Mouse (Mus musculus) embryo, embryonic 11.5 days (tissue): ENCODE measurements around the gene Igfbp2.

Experiments used
- DNase-seq: peaks from one replicate; pipeline ENCODE4 v3.0.0-alpha.2; 2012; ENCODE audit warnings: low read depth, low spot score

Igfbp2 gene

DNA sequence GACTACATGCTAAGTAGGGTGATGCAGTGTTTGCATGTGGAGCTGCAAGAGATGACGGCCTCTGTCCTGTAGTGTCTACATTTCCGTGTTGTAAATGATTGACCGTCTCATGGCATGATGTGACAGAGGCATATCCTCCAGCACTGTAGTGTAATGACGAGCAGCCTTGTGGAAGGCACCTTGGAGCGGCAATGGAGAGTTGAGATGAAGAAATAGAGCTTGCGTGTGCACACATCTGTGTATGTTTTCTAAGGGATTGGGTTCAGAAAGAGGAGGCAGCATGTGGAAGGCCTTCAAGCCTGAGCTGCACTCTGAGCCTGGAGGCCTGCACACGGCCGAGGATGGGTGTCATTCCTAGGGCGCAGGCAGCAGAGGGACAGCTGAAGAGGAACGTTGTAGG lies 31.4 kb downstream of the Igfbp2 start:
- no peak for DNase-seq

- no peak for DNase-seq
Measured at GRCm38 (mm10) chr1:72856209-72856909, 32.1 kb downstream of the Igfbp2 start.

- DNase-seq: no peak
Measured at GRCm38 (mm10) chr1:72857142-72857541, 32.8 kb downstream of the Igfbp2 start.

DNA sequence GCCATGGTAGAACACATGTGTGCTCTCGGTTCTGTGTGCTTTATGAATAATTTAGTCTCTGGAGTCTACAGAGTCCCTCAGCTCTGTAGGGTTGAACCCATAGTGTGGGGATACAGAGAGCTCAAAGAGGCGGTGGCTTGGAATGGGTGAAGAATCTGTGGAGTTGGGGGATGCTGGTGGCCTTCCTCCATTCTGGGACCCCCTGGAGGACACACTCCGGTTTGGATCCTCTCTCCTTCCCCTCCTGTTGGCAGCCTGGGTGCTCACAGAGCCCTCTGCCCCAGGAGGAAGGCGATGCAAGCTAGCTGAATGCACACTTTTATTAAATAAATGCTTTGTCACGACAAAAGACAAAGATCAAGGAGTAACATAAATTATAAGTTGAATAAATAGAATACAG lies 33.3 kb downstream of the Igfbp2 start:
- DNase-seq: no peak

DNA sequence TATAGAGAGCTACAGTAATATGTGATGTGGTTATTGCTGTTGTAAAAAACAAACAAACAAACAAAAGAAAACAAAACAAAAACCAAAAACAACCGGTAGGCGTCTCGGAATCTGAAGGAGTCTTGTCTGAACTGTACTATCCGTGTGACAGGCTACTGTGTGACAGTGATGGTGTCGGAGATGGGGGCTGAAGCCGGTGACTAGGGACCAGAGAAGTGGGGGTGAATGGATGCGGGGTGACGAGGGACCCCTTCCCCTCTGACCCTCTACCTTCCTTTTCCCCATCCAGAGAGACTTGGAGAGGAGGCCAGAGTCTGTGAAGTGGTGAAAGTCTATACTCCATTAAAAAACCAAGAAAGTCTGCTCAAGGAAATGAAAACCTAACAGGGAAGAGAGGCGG lies 34.0 kb downstream of the Igfbp2 start:
- no peak for DNase-seq

- DNase-seq: no peak
Measured at GRCm38 (mm10) chr1:72858874-72859273, 34.6 kb downstream of the Igfbp2 start.

GRCm38 (mm10) chr1:72859963-72860362 lies 35.7 kb downstream of the Igfbp2 start:
- no peak for DNase-seq

GRCm38 (mm10) chr1:72860502-72860901 lies 36.2 kb downstream of the Igfbp2 start:
- DNase-seq: no peak

GRCm38 (mm10) chr1:72861702-72862101 lies 37.4 kb downstream of the Igfbp2 start:
- no peak for DNase-seq

DNA sequence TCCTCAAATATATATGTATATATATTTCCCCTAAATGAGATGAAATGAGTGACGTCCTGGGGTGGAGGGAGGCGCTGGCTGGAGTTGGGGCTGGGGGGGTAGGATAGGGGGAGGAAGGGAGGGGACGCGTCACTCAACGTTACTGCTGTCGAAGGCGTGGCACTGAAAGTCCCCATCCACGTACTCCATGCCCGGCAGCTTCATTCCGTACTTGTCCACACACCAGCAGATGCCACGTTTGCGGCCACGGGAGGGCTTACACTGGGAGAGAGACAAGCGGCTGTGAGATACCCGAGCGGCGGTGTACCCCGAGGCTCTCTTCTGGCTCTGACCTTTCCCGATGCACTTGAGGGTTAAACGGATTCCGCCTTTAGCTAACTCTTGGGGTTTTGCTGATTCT lies 37.9 kb downstream of the Igfbp2 start:
- no peak for DNase-seq

- DNase-seq: no peak
Measured at GRCm38 (mm10) chr1:72863692-72864091, 39.4 kb downstream of the Igfbp2 start.

- no peak for DNase-seq
Measured at GRCm38 (mm10) chr1:72864272-72864671, 40.0 kb downstream of the Igfbp2 start.

DNA sequence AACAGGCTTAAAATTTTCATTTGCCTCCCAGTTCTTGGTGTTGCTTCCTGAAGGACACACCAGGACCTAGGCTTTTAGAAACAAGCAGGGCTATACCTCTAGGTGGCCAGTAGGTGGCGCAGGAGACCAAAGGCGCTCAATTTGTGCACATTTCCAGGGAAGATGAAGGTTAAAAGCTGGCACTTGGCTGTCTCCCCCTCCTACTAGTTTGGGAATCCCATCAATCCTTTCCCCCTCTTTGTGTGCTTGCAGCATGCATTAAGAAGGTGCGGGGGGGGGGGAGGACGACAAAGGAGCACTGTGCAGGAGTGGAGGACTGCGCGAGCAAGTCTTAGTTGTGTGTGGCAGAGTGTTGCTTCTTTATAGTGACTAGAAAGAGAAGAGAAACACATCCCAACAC lies 41.6 kb downstream of the Igfbp2 start:
- peak; percentile 77 for DNase-seq

DNA sequence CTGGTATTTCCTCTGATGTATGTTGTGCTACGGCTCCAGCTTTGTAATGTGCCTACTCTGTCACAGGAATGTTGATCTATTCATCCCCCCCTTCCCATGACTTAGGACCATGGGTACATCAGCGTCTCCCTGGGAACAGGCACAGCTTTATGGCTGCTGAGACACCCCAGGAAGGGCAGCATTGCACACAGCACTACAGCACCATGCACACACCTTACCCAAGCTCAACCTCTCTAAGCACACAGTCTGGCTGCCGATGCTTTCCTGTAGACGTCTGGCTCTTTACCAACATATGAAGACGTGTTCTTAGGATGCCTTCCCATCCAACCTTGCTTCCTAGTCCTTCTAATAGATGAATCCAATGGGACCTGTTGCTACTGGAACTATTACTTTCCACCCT lies 42.1 kb downstream of the Igfbp2 start:
- no peak for DNase-seq

DNA sequence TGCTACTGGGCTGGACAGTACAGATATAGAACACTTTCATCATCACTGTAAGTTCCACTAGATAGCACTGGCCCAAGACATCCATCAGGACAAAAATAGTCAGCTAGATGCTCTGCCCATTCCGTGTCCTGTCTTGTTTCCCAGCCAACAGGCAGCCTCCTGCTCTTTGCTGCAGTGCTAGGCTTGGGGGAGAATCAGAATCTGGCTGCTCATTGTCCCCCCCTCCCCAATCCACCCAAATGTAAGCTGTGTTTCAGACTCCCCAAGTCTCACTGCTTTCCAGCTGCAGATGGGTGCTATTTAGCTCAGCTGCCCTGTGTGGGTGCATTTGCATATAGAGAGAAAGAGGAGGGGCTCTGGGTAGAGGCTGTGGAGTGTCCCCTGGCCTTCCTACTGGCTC lies 43.0 kb downstream of the Igfbp2 start:
- DNase-seq: no peak

DNA sequence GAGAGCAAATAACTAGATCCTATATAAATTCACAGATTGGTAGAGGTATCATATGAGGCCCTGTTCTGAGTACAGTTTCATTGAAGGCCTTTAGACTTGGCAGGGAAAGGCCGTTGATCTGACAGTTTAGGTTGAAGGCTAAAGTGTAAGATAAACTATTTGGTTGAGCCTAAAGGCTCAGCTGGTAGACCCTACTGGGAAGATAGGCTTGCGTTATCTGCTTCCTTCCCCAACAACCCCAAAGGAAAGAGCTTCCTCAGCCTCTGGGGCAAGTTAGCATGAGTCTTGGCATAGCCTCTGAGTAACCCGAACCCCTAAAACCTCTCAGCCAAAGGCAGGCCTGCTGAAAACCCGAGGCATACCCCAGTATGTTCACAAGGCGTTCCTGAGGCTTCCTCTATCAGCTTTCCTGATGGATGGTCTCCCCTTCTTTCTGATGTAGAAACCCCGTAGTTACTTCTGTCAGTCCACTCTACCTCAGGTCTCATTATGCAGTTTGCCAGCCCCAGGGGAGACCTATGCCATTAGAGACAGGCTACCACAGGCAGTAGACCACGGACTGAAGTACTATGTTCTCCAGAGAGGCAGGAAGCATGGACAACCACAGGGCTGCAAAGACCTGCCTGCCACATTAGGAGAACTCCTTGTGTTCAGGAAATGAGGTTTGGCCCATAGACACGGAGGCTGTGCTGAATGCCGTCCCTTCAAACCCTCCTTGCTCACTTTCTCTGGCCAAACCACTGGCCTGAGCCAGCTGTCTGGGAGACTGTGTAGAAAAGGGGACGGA lies 44.3 kb downstream of the Igfbp2 start:
- DNase-seq: no peak

DNA sequence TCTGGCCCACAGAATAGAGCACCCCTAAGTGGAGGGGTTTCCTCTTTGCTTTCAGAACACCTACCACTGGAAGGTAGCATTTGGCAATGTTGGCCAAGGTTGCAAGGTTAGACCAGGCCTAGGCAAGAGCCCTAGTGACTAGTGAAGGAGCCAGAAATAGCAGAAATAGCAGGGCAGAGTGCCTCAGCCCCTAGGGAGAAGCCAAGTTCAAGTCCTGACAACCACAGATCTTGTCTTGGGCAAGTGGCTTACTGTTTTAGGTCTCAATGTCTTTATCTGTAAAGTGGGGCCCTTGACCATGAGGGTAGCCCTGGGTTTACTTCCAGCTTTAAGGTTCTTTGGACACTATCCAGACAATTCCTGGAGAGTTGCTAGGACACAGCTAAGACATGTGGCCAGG lies 45.0 kb downstream of the Igfbp2 start:
- DNase-seq: no peak

DNA sequence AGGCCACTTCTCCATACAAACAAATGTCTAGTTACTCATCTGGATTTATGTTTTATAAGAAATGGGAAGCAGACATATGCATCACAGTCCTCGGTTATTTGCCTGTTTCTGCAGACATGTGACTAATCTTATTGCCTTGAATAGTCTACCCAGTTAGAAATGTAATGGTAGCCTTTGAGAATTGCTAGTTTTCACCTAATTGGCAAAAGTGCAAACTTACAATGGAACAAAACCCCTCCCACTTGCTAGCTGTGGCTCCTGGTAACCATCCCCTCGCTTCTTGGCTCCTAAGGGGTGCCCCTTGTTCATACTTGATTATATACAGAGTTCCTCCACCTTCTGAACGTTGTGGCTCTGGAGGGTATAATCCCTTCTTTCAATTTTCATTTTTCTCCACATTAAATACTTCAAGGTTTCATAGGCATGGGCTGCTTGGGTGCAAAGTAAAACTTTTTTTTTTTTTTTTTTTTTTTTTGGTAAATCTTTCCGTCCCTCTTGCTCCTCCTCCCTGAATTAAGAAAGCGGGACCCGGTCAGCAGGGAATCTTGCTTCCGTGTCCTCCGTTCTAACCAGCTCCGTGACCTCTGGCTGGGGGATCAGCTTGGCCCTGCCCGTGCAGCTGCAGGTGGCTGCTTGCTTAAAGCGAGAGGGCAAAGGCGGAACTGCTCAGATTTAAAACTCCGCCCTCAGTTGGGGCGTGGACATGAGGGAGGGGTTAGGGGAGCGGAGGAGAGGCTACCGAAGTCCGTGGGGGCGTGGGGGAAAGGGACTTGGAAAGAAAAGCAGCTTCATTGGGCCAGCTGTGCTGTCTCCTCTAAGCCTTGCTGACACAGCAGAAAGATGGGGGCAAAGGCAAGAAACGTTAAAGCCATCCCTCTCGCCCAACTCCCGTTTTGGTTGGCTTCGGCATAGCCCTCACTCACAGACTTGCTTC lies 45.6 kb downstream of the Igfbp2 start:
- peak; percentile 72 for DNase-seq

DNA sequence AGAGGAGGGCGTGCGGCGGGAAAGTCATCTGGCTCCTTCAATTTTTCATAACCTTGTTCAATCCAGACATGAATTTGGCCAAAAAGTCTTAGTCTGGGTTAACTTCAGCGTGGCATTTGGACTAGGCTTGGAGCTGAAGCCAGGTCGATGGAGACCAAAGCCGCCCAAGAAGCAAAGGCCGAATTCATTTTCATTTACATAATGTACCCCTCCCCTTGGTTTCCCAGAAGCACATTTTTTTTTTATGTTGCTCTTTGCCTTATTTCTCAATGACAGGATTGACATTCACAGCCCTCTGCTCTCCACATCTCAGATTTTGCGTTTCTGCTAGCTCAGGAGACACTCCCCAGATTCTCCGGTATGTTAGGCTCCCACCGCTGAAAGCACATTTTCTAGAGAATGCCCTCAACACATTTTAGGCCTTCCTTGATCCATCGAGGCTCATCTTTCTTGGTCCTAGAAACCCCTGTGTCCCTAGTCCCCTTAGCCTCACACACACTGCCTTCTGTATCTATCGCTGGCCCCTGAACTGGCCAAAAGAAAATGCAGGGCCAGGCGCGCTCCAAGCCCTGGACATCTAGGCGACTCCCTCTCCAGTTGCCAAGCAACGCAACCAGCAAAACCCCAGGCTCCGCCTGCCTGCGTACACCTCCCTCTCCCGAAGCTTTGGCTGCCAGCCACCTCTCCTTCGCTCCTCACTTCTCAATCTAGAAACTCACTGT lies 46.5 kb downstream of the Igfbp2 start:
- no peak for DNase-seq

DNA sequence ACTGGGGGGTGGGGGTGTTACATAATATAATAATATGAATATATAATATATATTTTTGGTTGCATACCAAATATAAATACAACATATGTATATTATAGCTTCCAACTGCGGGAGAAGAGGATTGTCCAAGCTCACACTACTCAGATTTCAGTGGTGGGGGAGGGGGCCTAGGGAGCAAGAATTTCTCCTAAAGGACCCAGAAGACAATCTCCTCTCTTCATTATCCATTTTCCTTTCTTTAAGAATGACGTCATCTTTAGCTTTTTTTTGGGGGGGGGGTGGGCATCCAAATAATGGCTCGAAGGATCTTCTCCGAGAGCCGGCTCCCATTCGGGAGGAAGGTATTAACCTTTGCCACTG lies 47.0 kb downstream of the Igfbp2 start:
- no peak for DNase-seq

DNA sequence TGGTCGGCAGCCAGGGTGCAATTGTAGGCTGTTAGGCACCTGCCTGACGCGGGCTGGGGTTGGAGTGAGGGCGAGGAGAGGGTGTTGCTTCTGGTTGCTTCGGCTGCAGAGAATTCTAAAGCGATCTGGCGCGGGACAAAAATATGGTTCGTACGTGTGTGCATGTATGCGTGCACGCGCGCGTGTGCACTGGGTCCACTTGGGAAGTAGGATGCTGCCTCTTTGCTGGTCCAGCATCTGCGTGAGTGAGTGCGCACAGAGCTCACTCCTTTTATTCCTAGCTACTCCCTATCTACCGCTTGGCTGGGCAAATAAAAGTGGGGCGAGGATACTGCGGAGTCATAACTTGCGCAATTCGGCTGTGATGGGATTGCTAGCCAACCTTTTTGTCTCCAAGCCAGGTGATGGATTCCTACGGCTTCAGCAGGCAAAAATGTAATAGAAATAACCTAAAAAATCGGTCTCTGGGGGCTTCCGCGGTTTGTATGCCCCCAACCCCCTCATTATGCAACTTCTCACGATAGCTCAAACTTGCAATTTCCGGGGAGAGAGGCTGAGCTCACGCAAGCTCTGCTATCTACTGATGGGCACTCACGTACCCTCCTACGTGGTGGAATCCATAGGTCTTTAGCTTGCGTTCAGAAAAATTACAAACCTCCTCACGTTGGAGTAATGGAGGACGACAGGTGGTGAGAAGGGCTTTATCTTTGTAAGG lies 47.6 kb downstream of the Igfbp2 start:
- no peak for DNase-seq
